Mouse (Mus musculus) liver, embryonic 15.5 days (tissue): ENCODE measurements around the gene Chrna7. TPM values are rescaled to one million over a fixed set of nuclear protein-coding genes. Genes with fewer than 3 reads are reported as not detected.

ENCODE experiments used
- polyA plus RNA-seq: library from polyadenylated mRNA; unstranded; fragments of >200 nt; fragmentation: Nextera tagmentation; extraction: Ambion mirVana; gene quantifications from 2 replicates; pipeline ENCODE4 v1.2.1, GENCODE M21; 2015

Chrna7 gene
- polyA plus RNA-seq, 1 experiment from 2014 or later: not detected

Other genes with a start within 250 kb of the Chrna7 start
- gene Otud7a, start 232.2 kb upstream of the Chrna7 start, polyA plus RNA-seq: 0.03 TPM in 1 of 2 replicates, not detected in the other